Comparison of ENCODE assay signal across 8 mouse cellular contexts in genomic region chr4:43577237-43577881, GRCm38 (mm10). TPM values are rescaled to one million over a fixed set of nuclear protein-coding genes. Genes with fewer than 3 reads are reported as not detected.
A peak's percentile ranks its signal among the peaks of the same experiment; 100 is the strongest.
DNase-seq lines count a peak whose midpoint lies in the region; ATAC-seq and TF ChIP-seq lines count a peak whose summit lies in the region.

No protein-coding gene starts in this region.

- H3K27ac ChIP-seq in heart, embryonic 10.5 days = peak overlapping the region; percentile 97
- no peak overlapping the region for H3K27ac ChIP-seq in ES-E14 (ENCODE audit: insufficient read depth, low read depth, low read length, poor library complexity, severe bottlenecking)
- H3K27ac ChIP-seq in heart, embryonic 15.5 days = 0 out of 2 replicates have a peak overlapping the region, but pooled peaks have one; percentile 92
- peak overlapping the region; percentile 92 for H3K27ac ChIP-seq in liver, embryonic 16.5 days (ENCODE audit: low read length)

- no peaks in the 10 kb centered on the region for H3K9me3 ChIP-seq in heart, embryonic 10.5 days
- H3K9me3 ChIP-seq in ES-E14 (ENCODE audit: control insufficient read depth, insufficient read depth, low read depth, low read length) = no peaks in the 10 kb centered on the region
- no peaks in the 10 kb centered on the region for H3K9me3 ChIP-seq in heart, embryonic 15.5 days (replicated peaks)
- no peaks in the 10 kb centered on the region for H3K9me3 ChIP-seq in liver, embryonic 16.5 days (replicated peaks; ENCODE audit: control insufficient read depth, low read length)

- H3K9ac ChIP-seq in ES-E14 (ENCODE audit: insufficient read depth, low read depth, low read length, poor library complexity, severe bottlenecking) = peak overlapping the region; percentile 80; the same call in 1 of the 2 replicates
- H3K9ac ChIP-seq in heart, embryonic 15.5 days = peak overlapping the region; percentile 88
- H3K9ac ChIP-seq in liver, embryonic 16.5 days (ENCODE audit: low read depth, low read length) = peak overlapping the region; percentile 85

- in situ Hi-C loops in ES-E14 (cut with MboI; ENCODE audit: low sequenced_read_pairs in 2 of 2, unreplicated experiment in 2 of 2) = no loop called here

- 37% methylated on average over 8 of the region's 8 CpGs for WGBS in heart, embryonic 10.5 days
- 30% methylated on average over 8 of the region's 8 CpGs for WGBS in heart, embryonic 15.5 days
- 27% methylated on average over 8 of the region's 8 CpGs for WGBS in liver, embryonic 16.5 days (ENCODE audit: insufficient replicate concordance)

- peak overlapping the region; percentile 93 for H3K4me2 ChIP-seq in heart, embryonic 15.5 days
- H3K4me2 ChIP-seq in liver, embryonic 16.5 days (ENCODE audit: low read depth, low read length) = peak overlapping the region; percentile 94

- DNase-seq in heart, embryonic 10.5 days (ENCODE audit: low spot score) = no peak
- DNase-seq in heart, postnatal 4 days = no peak
- no peak for DNase-seq in ES-E14 (ENCODE audit: low read depth, low spot score)
- DNase-seq in adrenal gland, adult (ENCODE audit: inconsistent age in 2 of 2, low spot score in 1 of 2) = no peak
- DNase-seq in ovary, postnatal 36 days (ENCODE audit: low spot score) = no peak

- no peak for ATAC-seq in heart, embryonic 15.5 days (replicated peaks; ENCODE audit: insufficient number of reproducible peaks, insufficient read depth, low FRiP score, low read depth)
- no peak for ATAC-seq in liver, embryonic 16.5 days (ENCODE audit: low read depth)
- no peak for ATAC-seq in monocyte, adult 5-6 weeks (replicated peaks; ENCODE audit: insufficient number of reproducible peaks, low FRiP score, low TSS enrichment, poor library complexity, severe bottlenecking)

- peak overlapping the region; percentile 92 for H3K4me3 ChIP-seq in heart, embryonic 10.5 days
- peak overlapping the region; percentile 78 to 100 for H3K4me3 ChIP-seq in ES-E14 (ENCODE audit: insufficient read depth in 1 of 2, low read depth in 1 of 2, low read length in 2 of 2, poor library complexity in 1 of 2, severe bottlenecking in 1 of 2)
- peak overlapping the region; percentile 80 for H3K4me3 ChIP-seq in heart, embryonic 15.5 days
- H3K4me3 ChIP-seq in liver, embryonic 16.5 days (ENCODE audit: low read depth, low read length) = peak overlapping the region; percentile 91

- H3K4me1 ChIP-seq in heart, embryonic 10.5 days = peaks cover 37% of the 10 kb centered on the region
- peaks cover 3 to 5% of the 10 kb centered on the region in 2 experiments; a peak in 3 of 4 replicates for H3K4me1 ChIP-seq in ES-E14 (ENCODE audit: control insufficient read depth in 2 of 2, insufficient read depth in 2 of 2, low read length in 2 of 2, poor library complexity in 1 of 2)
- H3K4me1 ChIP-seq in heart, embryonic 15.5 days (replicated peaks) = peaks cover 37% of the 10 kb centered on the region
- peaks cover 39% of the 10 kb centered on the region for H3K4me1 ChIP-seq in liver, embryonic 16.5 days (ENCODE audit: control insufficient read depth, low read depth, low read length)

- H3K27me3 ChIP-seq in heart, embryonic 10.5 days (ENCODE audit: insufficient read depth, poor library complexity, severe bottlenecking) = no peaks in the 10 kb centered on the region
- H3K27me3 ChIP-seq in heart, embryonic 15.5 days = no peaks in the 10 kb centered on the region
- H3K27me3 ChIP-seq in liver, embryonic 16.5 days (ENCODE audit: control insufficient read depth, insufficient read depth, low read depth, low read length) = no peaks in the 10 kb centered on the region

- H3K36me3 ChIP-seq in heart, embryonic 10.5 days = peaks cover 58% of the 10 kb centered on the region
- peaks cover 15% of the 10 kb centered on the region; the same call in 1 of the 2 replicates for H3K36me3 ChIP-seq in ES-E14 (ENCODE audit: control insufficient read depth, insufficient read depth, low read length, poor library complexity, severe bottlenecking)
- peaks cover 30% of the 10 kb centered on the region for H3K36me3 ChIP-seq in heart, embryonic 15.5 days
- H3K36me3 ChIP-seq in liver, embryonic 16.5 days (ENCODE audit: control insufficient read depth, insufficient read depth) = peaks cover 31% of the 10 kb centered on the region

TF ChIP-seq in ES-E14, 5 proteins besides CTCF, POLR2A, EP300 and RAD21:
- TF ChIP-seq HCFC1 (IDR thresholded peaks at IDR 0.05; ENCODE audit: borderline replicate concordance, insufficient read depth, low read length) = no peak
- TF ChIP-seq ZC3H11A (IDR thresholded peaks at IDR 0.05; ENCODE audit: borderline replicate concordance, low read depth, low read length) = no peak

RNA-seq across cellular contexts. Expression of gene Rgp1, which starts 1.2 kb away (rescaled TPM):
- 20.9 and 29.7 TPM in 2 replicates for polyA plus RNA-seq in heart, embryonic 10.5 days (2016; fragmentation: Nextera tagmentation; extraction: Ambion mirVana)
- 10 to 100 TPM; 38.6 to 39.1 TPM for total RNA-seq in heart, postnatal 4 days (2021)
- 27.1 and 37.6 TPM in 2 replicates for total RNA-seq in ES-E14 (2012; rRNA removed)
- 14.6 and 22.0 TPM in 2 replicates for polyA plus RNA-seq in heart, embryonic 15.5 days (2015; fragmentation: Nextera tagmentation; extraction: Ambion mirVana)
- 15.6 and 16.7 TPM in 2 replicates for polyA plus RNA-seq in liver, embryonic 16.5 days (2015; fragmentation: Nextera tagmentation; extraction: Ambion mirVana)
- 17.8 to 28.6 TPM (median 28.5 TPM) in 3 replicates for total RNA-seq in monocyte, adult 5-6 weeks (2017)

RNA-seq across cellular contexts. Expression of gene Gba2, which starts 1.3 kb away (rescaled TPM):
- 22.8 and 27.6 TPM in 2 replicates for polyA plus RNA-seq in heart, embryonic 10.5 days (2016; fragmentation: Nextera tagmentation; extraction: Ambion mirVana)
- 10 to 100 TPM; 17.7 to 17.8 TPM for total RNA-seq in heart, postnatal 4 days (2021)
- total RNA-seq in ES-E14 (2012; rRNA removed) = 8.9 and 10.8 TPM in 2 replicates
- polyA plus RNA-seq in heart, embryonic 15.5 days (2015; fragmentation: Nextera tagmentation; extraction: Ambion mirVana) = 17.5 and 22.2 TPM in 2 replicates
- polyA plus RNA-seq in liver, embryonic 16.5 days (2015; fragmentation: Nextera tagmentation; extraction: Ambion mirVana) = 17.7 and 18.7 TPM in 2 replicates
- total RNA-seq in monocyte, adult 5-6 weeks (2017) = 9.3 to 22.3 TPM (median 9.7 TPM) in 3 replicates

RNA-seq across cellular contexts. Expression of gene Msmp, which starts 6.9 kb away (rescaled TPM):
- polyA plus RNA-seq in heart, embryonic 10.5 days (2016; fragmentation: Nextera tagmentation; extraction: Ambion mirVana) = 1.6 and 1.8 TPM in 2 replicates
- total RNA-seq in heart, postnatal 4 days (2021) = under 1 TPM in 1 of 2 experiments, not detected in 1; 0.52 TPM
- total RNA-seq in ES-E14 (2012; rRNA removed) = 0.48 and 0.49 TPM in 2 replicates
- 0.20 and 1.5 TPM in 2 replicates for polyA plus RNA-seq in heart, embryonic 15.5 days (2015; fragmentation: Nextera tagmentation; extraction: Ambion mirVana)
- polyA plus RNA-seq in liver, embryonic 16.5 days (2015; fragmentation: Nextera tagmentation; extraction: Ambion mirVana) = 0.25 TPM in 1 of 2 replicates, not detected in the other
- total RNA-seq in monocyte, adult 5-6 weeks (2017) = 0.48 TPM in 1 of 3 replicates, not detected in the others

RNA-seq across cellular contexts. Expression of gene Tln1, which starts 14.9 kb away (rescaled TPM):
- polyA plus RNA-seq in heart, embryonic 10.5 days (2016; fragmentation: Nextera tagmentation; extraction: Ambion mirVana) = 82.7 and 99.6 TPM in 2 replicates
- 100 to 1,000 TPM; 184 to 187 TPM for total RNA-seq in heart, postnatal 4 days (2021)
- 78.1 and 105 TPM in 2 replicates for total RNA-seq in ES-E14 (2012; rRNA removed)
- 76.3 and 77.6 TPM in 2 replicates for polyA plus RNA-seq in heart, embryonic 15.5 days (2015; fragmentation: Nextera tagmentation; extraction: Ambion mirVana)
- 38.2 and 40.2 TPM in 2 replicates for polyA plus RNA-seq in liver, embryonic 16.5 days (2015; fragmentation: Nextera tagmentation; extraction: Ambion mirVana)
- 816 to 935 TPM (median 878 TPM) in 3 replicates for total RNA-seq in monocyte, adult 5-6 weeks (2017)

RNA-seq across cellular contexts. Expression of gene Creb3, which starts 15.2 kb away (rescaled TPM):
- polyA plus RNA-seq in heart, embryonic 10.5 days (2016; fragmentation: Nextera tagmentation; extraction: Ambion mirVana) = 63.8 and 68.8 TPM in 2 replicates
- total RNA-seq in heart, postnatal 4 days (2021) = 10 to 100 TPM; 53.2 to 53.4 TPM
- 51.0 and 55.2 TPM in 2 replicates for total RNA-seq in ES-E14 (2012; rRNA removed)
- polyA plus RNA-seq in heart, embryonic 15.5 days (2015; fragmentation: Nextera tagmentation; extraction: Ambion mirVana) = 53.1 and 61.3 TPM in 2 replicates
- 23.6 and 26.1 TPM in 2 replicates for polyA plus RNA-seq in liver, embryonic 16.5 days (2015; fragmentation: Nextera tagmentation; extraction: Ambion mirVana)
- 80.3 to 165 TPM (median 108 TPM) in 3 replicates for total RNA-seq in monocyte, adult 5-6 weeks (2017)
